Mouse (Mus musculus) CH12.LX (cell line): ENCODE data around the gene AW549877.

ENCODE experiments used
- CHD2 ChIP-seq: IDR thresholded peaks from 2 replicates; pipeline ENCODE4 v1.6.1; 2011; ENCODE audit warnings: low read length, improper control_type of control experiment
- CTCF ChIP-seq, 2 experiments: IDR thresholded peaks in 1 of 2; conservative IDR thresholded peaks in 1 of 2; 2 replicates each; pipeline ENCODE4 v1.5.1; 2011 to 2012; ENCODE audit warnings: low read depth in 2 of 2, low read length in 2 of 2, improper control_type of control experiment in 1 of 2, inconsistent platforms in 1 of 2, mild to moderate bottlenecking in 1 of 2, moderate library complexity in 1 of 2
- E2F4 ChIP-seq: IDR thresholded peaks from 2 replicates; pipeline ENCODE4 v1.6.1; 2011; ENCODE audit warnings: low read depth, low read length, improper control_type of control experiment; ENCODE audit not compliant: insufficient replicate concordance
- EP300 ChIP-seq: IDR thresholded peaks from 2 replicates; pipeline ENCODE4 v1.6.1; 2011; ENCODE audit warnings: low read length, improper control_type of control experiment
- ETS1 ChIP-seq: conservative IDR thresholded peaks from 2 replicates; pipeline ENCODE4 v1.6.1; 2012; ENCODE audit warnings: low read depth, mild to moderate bottlenecking, inconsistent platforms, low read length, improper control_type of control experiment, moderate library complexity
- JUN ChIP-seq: IDR thresholded peaks from 2 replicates; pipeline ENCODE4 v1.6.1; 2011; ENCODE audit warnings: low read depth, mild to moderate bottlenecking, low read length, improper control_type of control experiment, moderate library complexity; ENCODE audit not compliant: insufficient read depth
- KAT2A ChIP-seq: IDR thresholded peaks from 2 replicates; pipeline ENCODE4 v1.6.1; 2012; ENCODE audit warnings: low read length, improper control_type of control experiment, inconsistent platforms; ENCODE audit not compliant: insufficient replicate concordance
- POLR2A ChIP-seq: IDR thresholded peaks from 2 replicates; pipeline ENCODE4 v1.6.1; 2011; ENCODE audit warnings: low read depth, mild to moderate bottlenecking, improper control_type of control experiment, low read length
- SMC3 ChIP-seq: IDR thresholded peaks from 2 replicates; pipeline ENCODE4 v1.6.1; 2011; ENCODE audit warnings: low read depth, low read length, improper control_type of control experiment
- TCF12 ChIP-seq: IDR thresholded peaks from 2 replicates; pipeline ENCODE4 v1.6.1; 2014; ENCODE audit warnings: low read depth, mild to moderate bottlenecking, inconsistent platforms, low read length, improper control_type of control experiment
- ZC3H11A ChIP-seq: IDR thresholded peaks from 2 replicates; pipeline ENCODE4 v1.6.1; 2012; ENCODE audit warnings: low read depth, mild to moderate bottlenecking, inconsistent platforms, low read length, improper control_type of control experiment
- ZMIZ1 ChIP-seq: IDR thresholded peaks from 2 replicates; pipeline ENCODE4 v1.6.1; 2012; ENCODE audit warnings: low read depth, mild to moderate bottlenecking, inconsistent platforms, low read length, improper control_type of control experiment

- TF ChIP-seq CTCF (conservative IDR thresholded peaks at IDR 0.05 in 1 of 2, IDR thresholded peaks at IDR 0.05 in 1 of 2; ENCODE audit: low read depth in 2 of 2, low read length in 2 of 2) = no peak
- TF ChIP-seq ZC3H11A = no peak
- no peak for TF ChIP-seq CHD2
- TF ChIP-seq POLR2A = no peak
- no peak for TF ChIP-seq ETS1
- TF ChIP-seq TCF12 = no peak
- no peak for TF ChIP-seq SMC3
- no peak for TF ChIP-seq EP300
- TF ChIP-seq JUN = no peak
- TF ChIP-seq ZMIZ1 = no peak
- TF ChIP-seq E2F4 = no peak
- no peak for TF ChIP-seq KAT2A
These were observed 3.6 kb upstream of the AW549877 start for GRCm38 (mm10) chr15:3999144-3999543.
